Mouse (Mus musculus): Measurements from ENCODE around the gene Mex3b.

DNA sequence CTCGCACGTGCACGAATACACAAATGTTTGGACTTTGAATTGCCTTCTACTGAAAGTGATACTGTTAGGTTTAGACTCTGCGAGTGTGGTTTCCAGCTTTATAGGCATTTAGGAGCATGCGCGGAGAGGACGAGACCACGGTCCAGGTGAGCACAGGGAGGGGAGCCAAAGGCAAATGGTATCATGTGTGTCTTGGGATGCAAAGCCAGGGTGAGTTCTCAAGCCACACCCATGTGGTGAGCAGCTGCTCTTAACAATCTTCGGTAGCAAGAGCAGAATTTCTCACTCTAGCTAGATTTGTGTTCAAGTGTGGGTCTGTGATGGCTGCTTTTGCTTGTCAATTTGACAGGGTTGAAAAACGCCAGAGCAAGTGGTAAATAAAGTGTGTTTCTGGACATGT is 44.4 kb downstream of the Mex3b start:
- TF ChIP-seq MYC (IDR thresholded peaks at IDR 0.05; ENCODE audit: low read depth, low read length): no peak
- TF ChIP-seq MAZ (IDR thresholded peaks at IDR 0.05; ENCODE audit: low read depth, low read length): no peak
- TF ChIP-seq POLR2A (IDR thresholded peaks at IDR 0.05; ENCODE audit: control insufficient read depth in 1 of 2, insufficient read depth in 1 of 2, low read depth in 1 of 2, low read length in 2 of 2, poor library complexity in 1 of 2): no peak
- TF ChIP-seq CTCF (IDR thresholded peaks at IDR 0.05 in 2 of 3, conservative IDR thresholded peaks at IDR 0.05 in 1 of 3; ENCODE audit: control insufficient read depth in 1 of 3, insufficient read depth in 1 of 3, low read depth in 2 of 3, low read length in 3 of 3, poor library complexity in 1 of 3, severe bottlenecking in 1 of 3): no peak
- TF ChIP-seq MYB (IDR thresholded peaks at IDR 0.05; ENCODE audit: low read depth, low read length): no peak
- no peak for TF ChIP-seq JUND (IDR thresholded peaks at IDR 0.05; ENCODE audit: low read depth, low read length)

Measured in MEL (cell line).